Mouse (Mus musculus) kidney, embryonic 16.5 days (tissue): ENCODE measurements around the gene Diras2. TPM values are rescaled to one million over a fixed set of nuclear protein-coding genes. Genes with fewer than 3 reads are reported as not detected.

Experiments used
- ATAC-seq: fragments of 200-750 bp; cut with Nextera tagmentation; 2 replicates; pipeline ENCODE4 v1.8.0; 2017; ENCODE audit warnings: moderate TSS enrichment; ENCODE audit not compliant: low FRiP score, low TSS enrichment
- H3K27ac ChIP-seq: fragments of 300-500 bp; sonication (generic); 2 replicates; pipeline ENCODE4 v1.5.1; 2014; ENCODE audit warnings: low read length
- H3K27me3 ChIP-seq: fragments of 300-500 bp; sonication (generic); 2 replicates; pipeline ENCODE4 v1.6.1; 2014; ENCODE audit warnings: low read length, control low read depth, mixed read lengths; ENCODE audit not compliant: insufficient read depth
- H3K36me3 ChIP-seq: fragments of 300-500 bp; sonication (generic); 2 replicates; pipeline ENCODE4 v1.6.1; 2014; ENCODE audit warnings: low read length, control low read depth, mixed read lengths; ENCODE audit not compliant: insufficient read depth
- H3K4me1 ChIP-seq: fragments of 300-500 bp; sonication (generic); 2 replicates; pipeline ENCODE4 v1.6.1; 2014; ENCODE audit warnings: low read length, control low read depth, mixed read lengths; ENCODE audit not compliant: insufficient read depth
- H3K4me2 ChIP-seq: fragments of 300-500 bp; sonication (generic); replicated peaks from 2 replicates; pipeline ENCODE4 v1.6.1; 2014; ENCODE audit warnings: low read depth, low read length
- H3K4me3 ChIP-seq: fragments of 300-500 bp; sonication (generic); 2 replicates; pipeline ENCODE4 v1.5.1; 2014; ENCODE audit warnings: mild to moderate bottlenecking, low read length
- H3K9ac ChIP-seq: fragments of 300-500 bp; sonication (generic); replicated peaks from 2 replicates; pipeline ENCODE4 v1.6.1; 2014; ENCODE audit warnings: low read length
- H3K9me3 ChIP-seq: fragments of 300-500 bp; sonication (generic); 2 replicates; pipeline ENCODE4 v1.6.1; 2016; ENCODE audit warnings: low read length, control low read depth
- WGBS: fragments of 180-500 bp; shearing (Covaris S2); extraction: QIAGEN DNeasy Blood & Tissue Kit; methylation state at CpG from one replicate; pipeline ENCODE4 v1.1.7; 2014; 5-methylcytosine and 5-hydroxymethylcytosine counted together
- polyA plus RNA-seq: library from polyadenylated mRNA; unstranded; fragments of >200 nt; fragmentation: Nextera tagmentation; extraction: Ambion mirVana; gene quantifications from 2 replicates; pipeline ENCODE4 v1.2.1, GENCODE M21; 2015

The Diras2 gene
- polyA plus RNA-seq, 1 experiment from 2014 or later = 0.25 TPM

- peaks cover 3% of the 10 kb centered on the region; the same call in 1 of the 2 replicates for H3K4me1 ChIP-seq
- no peak for ATAC-seq
- no peak overlapping the region for H3K9ac ChIP-seq
- H3K9me3 ChIP-seq = no peaks in the 10 kb centered on the region
- H3K4me3 ChIP-seq = no peak overlapping the region
- H3K27me3 ChIP-seq = no peaks in the 10 kb centered on the region
- H3K4me2 ChIP-seq = no peak overlapping the region
- WGBS = 75% methylated on average over 11 of the region's 11 CpGs
- no peak overlapping the region for H3K27ac ChIP-seq
- H3K36me3 ChIP-seq = no peaks in the 10 kb centered on the region
Measured at GRCm38 (mm10) chr13:52571591-52572384, 40.7 kb upstream of the Diras2 start.

- Histone ChIP-seq H3K27ac (no peak overlapping the region), H3K9ac (no peak overlapping the region), H3K4me2 (no peak overlapping the region), H3K4me1 (0 out of 2 replicates have a peak, but pooled peaks cover 3% of the 10 kb centered on the region), H3K4me3 (no peak overlapping the region), H3K27me3 (no peaks in the 10 kb centered on the region), H3K9me3 (no peaks in the 10 kb centered on the region), H3K36me3 (no peaks in the 10 kb centered on the region)
- WGBS = 94% methylated on average over 9 of the region's 9 CpGs
- ATAC-seq = no peak
Measured at GRCm38 (mm10) chr13:52570276-52570675, 39.2 kb upstream of the Diras2 start.

- ATAC-seq = no peak
- H3K27ac ChIP-seq = no peak overlapping the region
- H3K36me3 ChIP-seq = no peaks in the 10 kb centered on the region
- H3K4me2 ChIP-seq = no peak overlapping the region
- no peak overlapping the region for H3K4me3 ChIP-seq
- 56% methylated on average over 8 of the region's 8 CpGs for WGBS
- no peak overlapping the region for H3K9ac ChIP-seq
- H3K27me3 ChIP-seq = no peaks in the 10 kb centered on the region
- H3K4me1 ChIP-seq = 0 out of 2 replicates have a peak, but pooled peaks cover 3% of the 10 kb centered on the region
- no peaks in the 10 kb centered on the region for H3K9me3 ChIP-seq
Measured at GRCm38 (mm10) chr13:52569194-52569769, 38.2 kb upstream of the Diras2 start.

DNA sequence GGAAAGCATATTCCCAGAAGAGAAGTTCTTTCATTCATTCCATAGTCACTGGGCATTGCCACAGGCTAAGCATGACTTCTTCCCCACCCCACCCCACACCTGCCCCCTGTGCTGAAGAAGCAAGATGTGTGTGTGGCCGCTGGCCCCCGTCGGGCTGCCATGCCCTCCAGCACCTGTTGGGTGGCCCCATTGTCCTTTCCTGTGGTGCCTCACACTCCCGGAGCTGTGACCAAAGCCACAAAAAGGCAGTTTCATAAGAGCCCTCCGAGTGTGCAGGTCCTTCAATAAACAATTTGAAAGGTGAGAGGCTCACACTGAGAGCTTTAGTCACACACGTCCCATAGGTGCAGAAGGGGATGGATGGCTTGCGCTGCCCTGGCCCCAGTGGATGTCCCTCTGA lies 35.7 kb upstream of the Diras2 start:
- WGBS = 60% methylated on average over 7 of the region's 7 CpGs

DNA sequence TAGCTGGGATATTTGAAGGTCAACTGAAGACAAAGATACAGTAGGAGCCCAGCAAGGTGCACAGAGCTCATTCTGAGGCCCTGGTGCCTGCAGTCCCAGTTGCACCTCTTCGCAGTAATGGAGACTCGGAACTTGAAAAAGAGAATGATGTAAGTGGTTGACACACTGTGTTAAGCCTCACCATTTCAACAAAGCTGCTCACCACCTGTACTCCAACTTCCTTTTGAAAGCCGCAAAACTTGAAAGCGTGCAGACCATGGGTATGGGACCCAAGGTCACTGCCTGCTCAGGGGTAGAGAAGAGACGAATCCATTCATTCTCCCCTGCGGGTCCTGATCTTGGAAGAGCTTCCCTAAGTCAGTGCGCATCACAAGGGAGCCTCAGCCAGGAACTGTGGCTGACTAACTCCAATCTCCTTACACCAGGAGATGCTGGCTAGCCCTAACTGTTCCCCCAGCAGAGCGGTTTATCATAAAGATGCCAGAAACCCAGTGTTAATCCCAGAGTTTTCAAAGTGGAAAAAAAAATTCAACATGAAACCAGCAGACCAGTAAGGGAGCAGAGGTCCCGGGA lies 35.2 kb upstream of the Diras2 start:
- Histone ChIP-seq H3K27ac (no peak overlapping the region), H3K27me3 (no peaks in the 10 kb centered on the region), H3K4me1 (peaks cover 8% of the 10 kb centered on the region; the same call in 1 of the 2 replicates), H3K4me2 (no peak overlapping the region), H3K9ac (no peak overlapping the region), H3K36me3 (no peaks in the 10 kb centered on the region), H3K4me3 (no peak overlapping the region), H3K9me3 (no peaks in the 10 kb centered on the region)
- 90% methylated on average over 9 of the region's 9 CpGs for WGBS
- ATAC-seq = no peak

More for the DNA sequence above, 35.7 kb upstream of the Diras2 start:
- Histone ChIP-seq H3K9ac (no peak overlapping the region), H3K36me3 (no peaks in the 10 kb centered on the region), H3K27ac (no peak overlapping the region), H3K27me3 (no peaks in the 10 kb centered on the region), H3K4me1 (peaks cover 8% of the 10 kb centered on the region; the same call in 1 of the 2 replicates), H3K4me3 (no peak overlapping the region), H3K4me2 (no peak overlapping the region), H3K9me3 (no peaks in the 10 kb centered on the region)
- ATAC-seq = no peak

DNA sequence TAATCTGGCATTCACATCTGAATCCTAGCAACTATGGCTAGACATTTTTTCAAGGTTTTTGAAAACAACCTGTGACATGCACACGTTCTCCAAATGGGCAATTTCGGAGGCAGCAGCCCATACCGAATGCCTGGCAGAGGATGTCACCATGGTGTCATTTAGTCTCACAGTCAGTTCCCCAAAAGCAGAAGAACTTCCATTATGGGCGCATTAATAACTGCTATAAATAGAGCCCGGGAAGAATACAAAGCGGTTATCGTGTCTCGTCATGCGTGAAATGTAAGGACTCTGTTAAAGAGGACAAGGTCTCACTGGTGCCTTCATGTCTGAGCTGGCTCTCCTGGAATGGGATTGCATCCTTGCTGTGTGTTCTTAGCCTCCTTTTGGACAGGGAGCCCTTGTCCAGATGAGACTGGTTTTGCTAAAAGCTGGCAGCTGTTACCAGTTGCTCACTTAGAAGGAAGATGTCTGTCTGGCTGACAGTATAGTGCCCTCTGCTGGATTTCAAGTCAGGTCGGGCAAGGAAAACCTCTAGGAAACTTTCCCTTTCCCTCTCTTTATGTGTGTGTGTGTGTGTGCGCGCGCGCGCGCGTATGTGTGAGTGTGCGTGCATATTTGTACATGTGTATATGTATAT lies 34.1 kb upstream of the Diras2 start:
- no peak overlapping the region for H3K4me2 ChIP-seq
- no peaks in the 10 kb centered on the region for H3K9me3 ChIP-seq
- no peak overlapping the region for H3K4me3 ChIP-seq
- no peaks in the 10 kb centered on the region for H3K27me3 ChIP-seq
- WGBS = 80% methylated on average over 18 of the region's 18 CpGs
- no peaks in the 10 kb centered on the region for H3K36me3 ChIP-seq
- H3K9ac ChIP-seq = no peak overlapping the region
- peaks cover 13% of the 10 kb centered on the region; the same call in 1 of the 2 replicates for H3K4me1 ChIP-seq
- H3K27ac ChIP-seq = no peak overlapping the region
- no peak for ATAC-seq

DNA sequence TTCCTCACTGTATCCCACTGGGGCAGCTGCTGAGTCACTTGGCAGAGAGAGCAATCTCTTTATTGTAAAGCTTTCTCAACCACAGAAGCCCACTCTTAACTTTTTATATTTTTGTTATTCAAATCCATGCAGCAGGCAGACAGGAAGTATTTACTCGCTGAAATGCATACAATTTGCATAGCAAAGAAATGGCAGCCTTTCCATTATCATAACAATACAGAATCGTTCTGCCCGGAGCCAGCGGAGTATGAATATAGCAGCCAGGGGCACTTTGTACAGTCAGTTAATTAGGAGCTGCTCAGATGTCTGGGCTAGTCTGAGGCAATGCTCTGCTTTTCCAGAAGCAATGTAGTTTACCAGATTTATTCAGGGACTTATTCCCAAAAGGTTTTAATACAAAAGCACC lies 31.1 kb upstream of the Diras2 start:
- ATAC-seq = no peak
- Histone ChIP-seq H3K4me2 (no peak overlapping the region), H3K4me1 (peaks cover 10% of the 10 kb centered on the region; the same call in 1 of the 2 replicates), H3K9ac (no peak overlapping the region), H3K4me3 (no peak overlapping the region), H3K27ac (no peak overlapping the region), H3K27me3 (no peaks in the 10 kb centered on the region), H3K36me3 (no peaks in the 10 kb centered on the region), H3K9me3 (no peaks in the 10 kb centered on the region)
- 21% methylated on average over 4 of the region's 4 CpGs for WGBS

DNA sequence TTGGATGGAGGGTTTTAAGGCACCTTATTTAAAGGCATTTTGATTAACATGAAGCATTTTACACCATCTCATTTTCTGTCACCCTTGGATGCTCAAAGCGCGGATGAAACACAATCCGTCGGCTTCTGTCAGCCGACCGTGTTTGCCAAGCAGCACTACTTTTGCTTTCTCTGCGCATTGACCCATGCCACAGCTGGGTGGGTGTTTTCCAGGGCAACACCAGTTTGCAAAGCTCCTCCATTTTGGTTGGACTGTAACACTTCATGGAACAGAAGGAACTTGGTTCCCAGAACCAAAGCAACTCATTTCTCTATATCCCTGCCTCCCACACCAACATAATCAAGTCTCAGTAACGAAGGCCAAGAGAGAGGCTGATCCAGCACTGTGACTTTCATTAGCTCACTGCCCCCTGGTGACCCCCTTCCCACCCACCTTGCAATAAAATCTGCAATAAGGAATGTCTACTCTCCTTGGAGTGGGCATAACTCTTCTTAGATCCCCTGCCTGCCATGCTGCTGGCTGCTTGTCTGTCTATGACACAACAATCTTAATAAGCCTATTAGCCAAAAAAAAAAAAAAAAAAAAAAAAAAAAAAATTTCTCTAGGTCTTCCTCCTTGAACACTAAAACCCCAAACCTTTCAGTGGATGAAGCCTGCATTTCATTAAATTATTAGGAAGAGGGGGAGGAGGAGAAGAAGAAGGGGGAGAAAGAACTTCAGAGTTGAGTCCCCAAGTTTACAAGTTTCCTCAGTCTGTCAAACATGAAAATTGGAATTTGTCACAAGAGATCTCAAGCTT lies 30.5 kb upstream of the Diras2 start:
- peak overlapping the region; percentile 68; the same call in 1 of the 2 replicates for H3K27ac ChIP-seq
- no peak overlapping the region for H3K9ac ChIP-seq
- no peaks in the 10 kb centered on the region for H3K36me3 ChIP-seq
- no peaks in the 10 kb centered on the region for H3K9me3 ChIP-seq
- H3K4me3 ChIP-seq = no peak overlapping the region
- 41% methylated on average over 8 of the region's 8 CpGs for WGBS
- no peaks in the 10 kb centered on the region for H3K27me3 ChIP-seq
- H3K4me1 ChIP-seq = peaks cover 10% of the 10 kb centered on the region; the same call in 1 of the 2 replicates
- ATAC-seq = peak; percentile 91
- no peak overlapping the region for H3K4me2 ChIP-seq

DNA sequence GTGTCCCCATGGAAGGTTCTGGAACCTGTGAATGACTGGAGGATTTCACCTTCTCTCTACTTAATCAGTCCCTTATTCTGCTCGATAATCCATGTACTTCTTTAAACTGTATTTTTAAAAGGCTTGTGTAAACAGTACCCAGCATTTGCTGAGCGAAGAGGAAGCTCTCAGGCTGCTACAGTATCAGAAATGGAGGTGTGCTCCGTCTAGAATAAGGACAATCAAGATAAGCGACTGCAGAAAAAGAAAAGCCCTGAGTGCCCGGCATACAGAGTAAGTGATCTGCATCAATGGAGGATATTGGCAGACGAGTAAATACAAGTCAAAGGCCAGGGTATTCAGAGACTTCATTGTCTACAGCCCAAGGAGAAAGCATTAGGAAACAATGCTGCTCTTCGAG lies 26.3 kb upstream of the Diras2 start:
- Histone ChIP-seq H3K9ac (no peak overlapping the region), H3K36me3 (no peaks in the 10 kb centered on the region), H3K4me3 (no peak overlapping the region), H3K27ac (no peak overlapping the region), H3K27me3 (no peaks in the 10 kb centered on the region), H3K4me2 (no peak overlapping the region), H3K4me1 (peaks cover 10% of the 10 kb centered on the region; the same call in 1 of the 2 replicates), H3K9me3 (no peaks in the 10 kb centered on the region)
- WGBS = 78% methylated on average over 7 of the region's 7 CpGs
- ATAC-seq = no peak
